Mouse (Mus musculus): Measurements from ENCODE around the gene Cbr4. TPM values are rescaled to one million over a fixed set of nuclear protein-coding genes. Genes with fewer than 3 reads are reported as not detected.

Gene Cbr4
- polyA plus RNA-seq, 1 experiment from 2014 or later = 33.3 TPM

- Histone ChIP-seq H3K9ac (ENCODE audit: low read depth, low read length) (no peak overlapping the region), H3K27ac (ENCODE audit: low read depth, low read length) (no peak overlapping the region), H3K27me3 (replicated peaks; ENCODE audit: control insufficient read depth, insufficient read depth, low read length) (0 out of 2 replicates have a peak, but pooled peaks cover 2% of the 10 kb centered on the region), H3K36me3 (ENCODE audit: control insufficient read depth, insufficient read depth, low read length) (peaks cover 15% of the 10 kb centered on the region), H3K4me1 (replicated peaks; ENCODE audit: control insufficient read depth, insufficient read depth, low read length) (no peaks in the 10 kb centered on the region), H3K4me2 (no peak overlapping the region), H3K4me3 (ENCODE audit: low read depth, low read length) (no peak overlapping the region), H3K9me3 (ENCODE audit: control insufficient read depth, low read length) (peaks cover 8% of the 10 kb centered on the region; the same call in 1 of the 2 replicates)
- ATAC-seq (replicated peaks; ENCODE audit: low FRiP score) (no peak), DNase-seq (ENCODE audit: low spot score) (no peak)
- WGBS = 56% methylated on average over 6 of the region's 6 CpGs
Measured at GRCm38 (mm10) chr8:61552221-61552620, 64.7 kb downstream of the Cbr4 start.

GRCm38 (mm10) chr8:61552755-61553402, 65.3 kb downstream of the Cbr4 start:
- ATAC-seq (replicated peaks; ENCODE audit: low FRiP score) (no peak), DNase-seq (ENCODE audit: low spot score) (no peak)
- Histone ChIP-seq H3K36me3 (ENCODE audit: control insufficient read depth, insufficient read depth, low read length) (peaks cover 15% of the 10 kb centered on the region), H3K27me3 (replicated peaks; ENCODE audit: control insufficient read depth, insufficient read depth, low read length) (0 out of 2 replicates have a peak, but pooled peaks cover 2% of the 10 kb centered on the region), H3K4me3 (ENCODE audit: low read depth, low read length) (no peak overlapping the region), H3K4me1 (replicated peaks; ENCODE audit: control insufficient read depth, insufficient read depth, low read length) (no peaks in the 10 kb centered on the region), H3K27ac (ENCODE audit: low read depth, low read length) (no peak overlapping the region), H3K9me3 (ENCODE audit: control insufficient read depth, low read length) (peaks cover 8% of the 10 kb centered on the region; the same call in 1 of the 2 replicates), H3K9ac (ENCODE audit: low read depth, low read length) (no peak overlapping the region), H3K4me2 (no peak overlapping the region)
- 84% methylated on average over 8 of the region's 8 CpGs for WGBS

DNA sequence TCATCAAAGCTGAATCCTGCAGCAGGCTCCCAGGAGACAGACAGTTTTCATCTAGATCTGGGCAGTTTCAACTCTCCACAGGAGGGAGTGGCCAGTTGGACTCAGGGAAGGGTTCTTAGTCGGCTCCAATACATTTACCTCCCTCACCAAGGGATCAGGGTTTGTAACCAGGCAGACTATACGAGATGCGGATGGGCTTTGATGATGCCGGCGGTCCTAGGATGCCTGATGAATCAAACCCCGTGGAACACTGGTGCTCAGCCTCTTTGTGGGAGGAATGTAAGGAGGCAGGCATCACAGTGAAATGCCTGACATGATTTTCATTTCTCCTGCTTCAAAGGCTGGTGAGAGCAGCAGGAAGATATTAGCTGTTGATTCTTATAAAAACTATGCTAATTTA, 67.8 kb downstream of the Cbr4 start:
- no peak overlapping the region for H3K4me2 ChIP-seq
- no peak overlapping the region for H3K4me3 ChIP-seq (ENCODE audit: low read depth, low read length)
- H3K4me1 ChIP-seq (replicated peaks; ENCODE audit: control insufficient read depth, insufficient read depth, low read length) = no peaks in the 10 kb centered on the region
- H3K36me3 ChIP-seq (ENCODE audit: control insufficient read depth, insufficient read depth, low read length) = no peaks in the 10 kb centered on the region
- H3K9me3 ChIP-seq (ENCODE audit: control insufficient read depth, low read length) = no peaks in the 10 kb centered on the region; the same call in 1 of the 2 replicates
- no peak overlapping the region for H3K9ac ChIP-seq (ENCODE audit: low read depth, low read length)
- H3K27me3 ChIP-seq (replicated peaks; ENCODE audit: control insufficient read depth, insufficient read depth, low read length) = no peaks in the 10 kb centered on the region
- ATAC-seq (replicated peaks; ENCODE audit: low FRiP score) (no peak), DNase-seq (ENCODE audit: low spot score) (no peak)
- whole genome bisulfite sequencing = 69% methylated on average over 6 of the region's 6 CpGs
- H3K27ac ChIP-seq (ENCODE audit: low read depth, low read length) = no peak overlapping the region

GRCm38 (mm10) chr8:61556219-61556618, 68.7 kb downstream of the Cbr4 start:
- Histone ChIP-seq H3K4me2 (no peak overlapping the region), H3K4me3 (ENCODE audit: low read depth, low read length) (no peak overlapping the region), H3K9me3 (ENCODE audit: control insufficient read depth, low read length) (no peaks in the 10 kb centered on the region), H3K27ac (ENCODE audit: low read depth, low read length) (no peak overlapping the region), H3K36me3 (ENCODE audit: control insufficient read depth, insufficient read depth, low read length) (no peaks in the 10 kb centered on the region), H3K4me1 (replicated peaks; ENCODE audit: control insufficient read depth, insufficient read depth, low read length) (no peaks in the 10 kb centered on the region), H3K9ac (ENCODE audit: low read depth, low read length) (no peak overlapping the region), H3K27me3 (replicated peaks; ENCODE audit: control insufficient read depth, insufficient read depth, low read length) (no peaks in the 10 kb centered on the region)
- 70% methylated on average over 8 of the region's 8 CpGs for WGBS
- DNase-seq (ENCODE audit: low spot score) (no peak), ATAC-seq (replicated peaks; ENCODE audit: low FRiP score) (no peak)
